Mouse (Mus musculus): ENCODE data around the gene Ppp1r1c. TPM values are rescaled to one million over a fixed set of nuclear protein-coding genes. Genes with fewer than 3 reads are reported as not detected.

Ppp1r1c gene
- 0.80 TPM for polyA plus RNA-seq (2015; fragmentation: Illumina TruSeq; extraction: RNeasy Lipid Tissue Mini Kit (QIAGEN cat#74804); ENCODE audit: low read depth, low replicate concordance)

GRCm38 (mm10) chr2:79707575-79707974, at the start of gene Ppp1r1c:
Ppp1r1c (plus strand) TSS chr2:79707780.

Other genes with a start within 250 kb of the Ppp1r1c start
- 26.3 TPM for gene Itprid2, start 72.4 kb upstream of the Ppp1r1c start, polyA plus RNA-seq (2015; fragmentation: Illumina TruSeq; extraction: RNeasy Lipid Tissue Mini Kit (QIAGEN cat#74804); ENCODE audit: low read depth, low replicate concordance)